Mouse (Mus musculus) kidney, embryonic 15.5 days (tissue): ENCODE measurements at regions not wholly inside any gene's neighbourhood (a gene's known extent, or its start where the extent isn't known, plus 50 kb on each side); places are given as distances from the start of the nearest gene placed in this dataset.

Experiments
- ATAC-seq: fragments of 200-750 bp; cut with Nextera tagmentation; replicated peaks from 2 replicates; pipeline ENCODE4 v1.8.0; 2017; ENCODE audit warnings: moderate TSS enrichment; ENCODE audit not compliant: low FRiP score
- H3K27ac ChIP-seq: fragments of 300-500 bp; sonication (generic); 2 replicates; pipeline ENCODE4 v1.5.1; 2015; ENCODE audit warnings: mild to moderate bottlenecking, inconsistent platforms
- H3K27me3 ChIP-seq: fragments of 300-500 bp; sonication (generic); 2 replicates; pipeline ENCODE4 v1.6.1; 2015; ENCODE audit warnings: inconsistent platforms
- H3K36me3 ChIP-seq: fragments of 300-500 bp; sonication (generic); 2 replicates; pipeline ENCODE4 v1.6.1; 2015; ENCODE audit warnings: inconsistent platforms
- H3K4me1 ChIP-seq: fragments of 300-500 bp; sonication (generic); 2 replicates; pipeline ENCODE4 v1.6.1; 2015; ENCODE audit warnings: inconsistent platforms
- H3K4me2 ChIP-seq: fragments of 300-500 bp; sonication (generic); 2 replicates; pipeline ENCODE4 v1.6.1; 2015; ENCODE audit warnings: moderate library complexity, mild to moderate bottlenecking, inconsistent platforms
- H3K4me3 ChIP-seq: fragments of 300-500 bp; sonication (generic); replicated peaks from 2 replicates; pipeline ENCODE4 v1.5.1; 2015; ENCODE audit warnings: mild to moderate bottlenecking, inconsistent platforms
- H3K9ac ChIP-seq: fragments of 300-500 bp; sonication (generic); 2 replicates; pipeline ENCODE4 v1.6.1; 2015; ENCODE audit warnings: mild to moderate bottlenecking, inconsistent platforms
- H3K9me3 ChIP-seq: fragments of 300-500 bp; sonication (generic); replicated peaks from 2 replicates; pipeline ENCODE4 v1.6.1; 2016; ENCODE audit warnings: inconsistent platforms
- WGBS: fragments of 180-500 bp; shearing (Covaris S2); methylation state at CpG from one replicate; pipeline ENCODE4 v1.1.7; 2015; ENCODE audit warnings: mixed read lengths; 5-methylcytosine and 5-hydroxymethylcytosine counted together

- H3K36me3 ChIP-seq: no peaks in the 10 kb centered on the region
- H3K4me3 ChIP-seq: no peak overlapping the region
- peak overlapping the region; percentile 63 for H3K27ac ChIP-seq
- H3K9me3 ChIP-seq: no peaks in the 10 kb centered on the region
- no peak overlapping the region for H3K4me2 ChIP-seq
- peaks cover 8% of the 10 kb centered on the region; the same call in 1 of the 2 replicates for H3K4me1 ChIP-seq
- H3K9ac ChIP-seq: no peak overlapping the region
- ATAC-seq: peak; percentile 56; the same call in 1 of the 2 replicates
- 56% methylated on average over 8 of the region's 8 CpGs for WGBS
- H3K27me3 ChIP-seq: 0 out of 2 replicates have a peak, but pooled peaks cover 3% of the 10 kb centered on the region
Measured at GRCm38 (mm10) chr3:105392611-105393514, 59.3 kb upstream of the Kcnd3 start.
